Mouse (Mus musculus) C2C12 (cell line): Measurements from ENCODE around the gene Slc2a2.

Experiments
- CEBPB ChIP-seq: IDR thresholded peaks from one replicate; pipeline ENCODE4 v1.6.1; 2011; ENCODE audit warnings: low read depth, mild to moderate bottlenecking, control low read depth, moderate library complexity
- CTCF ChIP-seq: IDR thresholded peaks from one replicate; pipeline ENCODE4 v1.5.1; 2011; ENCODE audit not compliant: control insufficient read depth, insufficient read depth, insufficient read length
- FOSL1 ChIP-seq: IDR thresholded peaks from one replicate; pipeline ENCODE4 v1.8.0; 2011; ENCODE audit warnings: mild to moderate bottlenecking, low read length; ENCODE audit not compliant: poor library complexity, insufficient read depth, severe bottlenecking
- MAX ChIP-seq: IDR thresholded peaks from one replicate; pipeline ENCODE4 v1.6.1; 2011; ENCODE audit warnings: mild to moderate bottlenecking, control low read depth
- MYOD1 ChIP-seq: IDR thresholded peaks from one replicate; pipeline ENCODE4 v1.6.1; 2011; ENCODE audit warnings: low read depth; ENCODE audit not compliant: control insufficient read depth, insufficient read length
- MYOG ChIP-seq: IDR thresholded peaks from one replicate; pipeline ENCODE4 v1.6.1; 2011; ENCODE audit not compliant: control insufficient read depth, insufficient read length; ENCODE audit errors: extremely low read depth
- USF1 ChIP-seq: IDR thresholded peaks from one replicate; pipeline ENCODE4 v1.6.1; 2011; ENCODE audit warnings: low read depth, mild to moderate bottlenecking, control low read depth, moderate library complexity

DNA sequence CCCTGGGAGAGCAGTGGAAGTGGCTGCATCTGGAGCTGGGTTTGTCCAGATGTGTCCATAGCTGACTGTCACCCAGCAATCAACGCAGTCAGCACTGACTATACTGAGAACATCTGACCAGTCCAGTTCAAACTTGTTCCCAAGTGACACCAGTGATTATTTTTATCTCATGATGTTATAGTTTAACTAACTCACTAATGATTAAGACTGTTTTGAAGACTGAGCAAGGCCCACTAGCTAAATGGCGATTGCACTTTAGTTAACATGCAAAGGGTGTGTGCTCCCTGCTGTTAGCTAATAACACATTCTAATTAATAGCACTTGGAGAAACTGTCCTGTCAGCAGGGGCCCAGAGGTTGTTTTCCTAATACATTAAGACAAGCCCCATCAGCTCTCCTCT is 39.3 kb downstream of the Slc2a2 start:
- TF ChIP-seq CTCF = no peak
- no peak for TF ChIP-seq USF1
- TF ChIP-seq FOSL1 = no peak
- no peak for TF ChIP-seq MAX
- no peak for TF ChIP-seq MYOG
- no peak for TF ChIP-seq CEBPB
- TF ChIP-seq MYOD1 = no peak
